Mouse (Mus musculus) monocyte, adult 59 days (primary cell): Measurements from ENCODE around the gene Olfr25. TPM values are rescaled to one million over a fixed set of nuclear protein-coding genes. Genes with fewer than 3 reads are reported as not detected.

Experiments used
- total RNA-seq, 2 experiments: library from RNA; stranded (reverse); gene quantifications; one replicate each; pipeline ENCODE4 v1.2.4; 2023

Gene Olfr25
- not detected for total RNA-seq

DNA sequence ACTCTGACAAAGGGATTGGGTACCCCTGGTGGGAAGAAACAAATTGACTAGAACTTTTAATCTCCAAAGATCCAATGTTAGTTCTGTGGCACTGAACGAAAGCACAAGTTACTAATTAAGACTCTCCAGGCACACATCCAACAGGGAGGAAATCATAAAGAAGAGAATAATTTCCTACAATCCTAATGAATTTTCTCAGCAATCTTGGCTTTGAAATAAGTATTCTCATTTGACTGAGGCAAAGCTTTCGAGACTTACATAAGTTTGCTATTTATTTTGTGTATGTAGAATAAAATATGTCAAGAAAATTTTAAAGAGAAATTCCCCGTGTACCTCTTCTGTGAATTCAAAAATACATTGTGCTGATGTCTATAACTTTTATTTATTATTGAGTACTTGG, at the start of gene Olfr25:
TSS of gene Olfr25 (plus strand) at position 301 of the 400 bp plus-strand sequence.

DNA sequence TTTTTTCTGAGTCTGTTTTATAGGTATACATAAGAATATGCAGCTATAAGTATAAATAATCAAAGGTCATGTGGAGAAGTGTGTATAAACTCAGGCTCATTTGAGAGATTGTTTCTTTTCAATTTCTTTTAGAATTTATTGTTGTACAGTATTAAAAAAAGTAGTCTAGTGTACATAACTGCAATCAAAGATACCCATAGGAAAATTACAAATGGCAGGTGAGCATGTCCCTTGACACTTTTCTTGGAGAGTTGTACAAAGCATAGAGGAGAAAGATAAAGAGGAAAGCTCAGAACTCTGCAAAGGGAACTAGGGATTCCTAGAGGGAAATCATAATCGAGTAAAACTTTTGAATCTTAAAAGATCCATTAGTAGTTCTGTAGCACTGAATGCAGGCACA, 38.1 kb upstream of the Olfr25 start, which contains the start of gene Olfr896-ps1:
TSS of gene Olfr896-ps1 (plus strand) at position 301 of the 400 bp plus-strand sequence.

DNA sequence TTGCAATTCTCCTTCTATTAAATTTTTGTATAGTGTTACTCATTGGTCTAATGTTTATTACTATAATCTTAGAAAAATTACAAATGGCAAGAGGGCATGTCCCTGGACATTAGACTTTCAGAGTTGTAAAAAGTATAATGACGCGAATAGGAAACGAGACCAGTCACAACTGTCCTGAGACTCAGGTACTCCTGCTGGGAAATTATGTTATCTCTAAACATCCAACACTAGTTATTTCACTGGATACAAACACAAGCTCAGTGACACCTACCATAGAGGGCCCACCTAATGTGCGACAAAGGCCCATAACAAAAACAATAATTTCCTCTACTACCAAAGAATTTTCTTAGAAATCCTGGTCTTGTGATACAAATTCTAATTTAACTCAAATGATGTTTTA, 19.3 kb downstream of the Olfr25 start, which contains the start of gene Olfr898:
TSS of gene Olfr898 (plus strand) at position 301 of the 400 bp plus-strand sequence.

DNA sequence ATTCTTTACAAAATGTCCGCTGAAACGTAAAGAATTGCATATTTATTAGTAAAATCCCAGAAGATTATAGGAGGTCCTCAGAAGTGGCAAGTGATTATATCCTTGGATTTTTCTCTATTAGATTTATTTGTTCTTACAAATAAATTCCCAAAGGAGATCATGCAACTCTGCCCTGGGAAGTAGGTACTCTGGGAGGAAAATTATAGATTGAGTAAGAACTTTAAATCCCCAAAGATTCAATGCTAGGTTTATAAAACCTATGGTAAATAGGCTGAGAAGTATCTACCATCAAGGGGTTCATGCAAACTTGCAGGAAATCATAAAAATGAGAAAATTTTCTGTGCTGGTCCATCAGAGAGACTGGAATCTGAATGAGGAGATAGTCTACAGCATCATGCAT, 37.7 kb downstream of the Olfr25 start, which contains the start of gene Olfr250:
TSS of gene Olfr250 (plus strand) at position 301 of the 400 bp plus-strand sequence.

DNA sequence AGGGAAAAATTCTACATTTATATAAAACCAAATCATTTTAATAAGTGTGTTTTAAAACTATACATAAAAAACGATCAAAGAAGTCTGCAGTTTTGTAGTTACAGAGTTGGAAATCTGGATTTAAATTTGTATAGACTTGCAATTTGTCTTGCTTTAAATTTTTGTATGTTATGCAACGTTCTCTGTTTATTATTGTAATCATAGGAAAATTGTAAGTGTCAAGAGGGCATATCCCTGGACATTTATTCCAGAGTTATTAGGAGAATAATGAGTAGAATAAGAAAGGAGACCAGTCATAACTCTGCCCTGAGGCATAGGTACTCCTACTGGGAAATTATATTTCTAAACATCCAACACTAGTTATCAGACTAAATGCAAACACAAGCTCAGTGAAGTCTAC, 47.9 kb downstream of the Olfr25 start, which contains the start of gene Olfr251:
TSS of gene Olfr251 (plus strand) at position 301 of the 400 bp plus-strand sequence.

Other genes with a start within 250 kb of the Olfr25 start
- gene Olfr887, start 245.0 kb upstream of the Olfr25 start, total RNA-seq: not detected
- not detected for gene Olfr888, start 220.9 kb upstream of the Olfr25 start, total RNA-seq
- not detected for gene Olfr889, start 213.9 kb upstream of the Olfr25 start, total RNA-seq
- not detected for gene Olfr890, start 186.5 kb upstream of the Olfr25 start, total RNA-seq
- not detected for gene Olfr891, start 148.2 kb upstream of the Olfr25 start, total RNA-seq
- gene Olfr893, start 120.7 kb upstream of the Olfr25 start, total RNA-seq: not detected
- not detected for gene Olfr894, start 111.0 kb upstream of the Olfr25 start, total RNA-seq
- not detected for gene Olfr143, start 76.3 kb upstream of the Olfr25 start, total RNA-seq
- not detected for gene Olfr895, start 61.2 kb upstream of the Olfr25 start, total RNA-seq
- not detected for gene Olfr896-ps1, start 38.0 kb upstream of the Olfr25 start, total RNA-seq
- not detected for gene Olfr898, start 19.4 kb downstream of the Olfr25 start, total RNA-seq
- not detected for gene Olfr250, start 37.8 kb downstream of the Olfr25 start, total RNA-seq
- not detected for gene Olfr251, start 48.0 kb downstream of the Olfr25 start, total RNA-seq
- not detected for gene Olfr147, start 72.6 kb downstream of the Olfr25 start, total RNA-seq
- not detected for gene Olfr901, start 100.4 kb downstream of the Olfr25 start, total RNA-seq
- gene Olfr902, start 118.6 kb downstream of the Olfr25 start, total RNA-seq: not detected
- gene Olfr904, start 134.1 kb downstream of the Olfr25 start, total RNA-seq: not detected
- not detected for gene Olfr905, start 142.0 kb downstream of the Olfr25 start, total RNA-seq
- not detected for gene Olfr906, start 158.0 kb downstream of the Olfr25 start, total RNA-seq
- not detected for gene Olfr907, start 166.7 kb downstream of the Olfr25 start, total RNA-seq
- not detected for gene Olfr911-ps1, start 192.5 kb downstream of the Olfr25 start, total RNA-seq
- not detected for gene Olfr910, start 208.8 kb downstream of the Olfr25 start, total RNA-seq